Mouse (Mus musculus): ENCODE data around the gene Crybb3. TPM values are rescaled to one million over a fixed set of nuclear protein-coding genes. Genes with fewer than 3 reads are reported as not detected.

The Crybb3 gene
- total RNA-seq, 4 experiments from 2014 or later = 0.53 to 2.6 TPM; not detected in 2

- DNase-seq (ENCODE audit: low spot score in 2 of 2) = no peak
These were observed 23.7 kb upstream of the Crybb3 start for GRCm38 (mm10) chr5:113105035-113105434.

GRCm38 (mm10) chr5:113102455-113102854 lies 21.1 kb upstream of the Crybb3 start:
- no peak for DNase-seq (ENCODE audit: low spot score in 2 of 2)

GRCm38 (mm10) chr5:113101457-113101856 lies 20.1 kb upstream of the Crybb3 start:
- DNase-seq (ENCODE audit: low spot score in 2 of 2) = no peak

GRCm38 (mm10) chr5:113100422-113100821 lies 19.0 kb upstream of the Crybb3 start:
- no peak for DNase-seq (ENCODE audit: low spot score in 2 of 2)

GRCm38 (mm10) chr5:113099546-113099945 lies 18.2 kb upstream of the Crybb3 start:
- peak in 1 of 2 experiments; percentile 91 for DNase-seq (ENCODE audit: low spot score in 2 of 2)

GRCm38 (mm10) chr5:113097551-113097950 lies 16.2 kb upstream of the Crybb3 start:
- DNase-seq (ENCODE audit: low spot score in 2 of 2) = no peak

- DNase-seq (ENCODE audit: low spot score in 2 of 2) = no peak
These were observed 14.1 kb upstream of the Crybb3 start for GRCm38 (mm10) chr5:113095456-113095855.

- no peak for DNase-seq (ENCODE audit: low spot score in 2 of 2)
These were observed 11.0 kb upstream of the Crybb3 start for GRCm38 (mm10) chr5:113092406-113092805.

- no peak for DNase-seq (ENCODE audit: low spot score in 2 of 2)
These were observed 9.8 kb upstream of the Crybb3 start for GRCm38 (mm10) chr5:113091162-113091561.

GRCm38 (mm10) chr5:113090750-113091149 lies 9.4 kb upstream of the Crybb3 start:
- DNase-seq (ENCODE audit: low spot score in 2 of 2) = no peak

GRCm38 (mm10) chr5:113090077-113090690 lies 8.8 kb upstream of the Crybb3 start:
- DNase-seq (ENCODE audit: low spot score in 2 of 2) = no peak

- DNase-seq (ENCODE audit: low spot score in 2 of 2) = no peak
These were observed 6.1 kb upstream of the Crybb3 start for GRCm38 (mm10) chr5:113087465-113087864.

- DNase-seq (ENCODE audit: low spot score in 2 of 2) = no peak
These were observed 5.6 kb upstream of the Crybb3 start for GRCm38 (mm10) chr5:113086990-113087389.

- DNase-seq (ENCODE audit: low spot score in 2 of 2) = no peak
These were observed 5.1 kb upstream of the Crybb3 start for GRCm38 (mm10) chr5:113086439-113086838.

- DNase-seq (ENCODE audit: low spot score in 2 of 2) = no peak
These were observed 4.5 kb upstream of the Crybb3 start for GRCm38 (mm10) chr5:113085931-113086330.

GRCm38 (mm10) chr5:113084309-113084708 lies 2.9 kb upstream of the Crybb3 start:
- DNase-seq (ENCODE audit: low spot score in 2 of 2) = no peak

GRCm38 (mm10) chr5:113082356-113083168 lies 1.2 kb upstream of the Crybb3 start:
- no peak for DNase-seq (ENCODE audit: low spot score in 2 of 2)

GRCm38 (mm10) chr5:113081020-113081419 lies 364 bp downstream of the Crybb3 start:
- no peak for DNase-seq (ENCODE audit: low spot score in 2 of 2)

GRCm38 (mm10) chr5:113079783-113080182 lies 1.6 kb downstream of the Crybb3 start:
- DNase-seq (ENCODE audit: low spot score in 2 of 2) = no peak

GRCm38 (mm10) chr5:113078686-113079085 lies 2.7 kb downstream of the Crybb3 start:
- no peak for DNase-seq (ENCODE audit: low spot score in 2 of 2)

GRCm38 (mm10) chr5:113070017-113070416 lies 11.4 kb downstream of the Crybb3 start, which contains the start of gene Crybb2:
TSS of gene Crybb2 (minus strand) at chr5:113070117.
- DNase-seq (ENCODE audit: low spot score in 2 of 2) = no peak

- DNase-seq (ENCODE audit: low spot score in 2 of 2) = peak; percentile 33 to 70
These were observed 27.1 kb downstream of the Crybb3 start for GRCm38 (mm10) chr5:113054308-113054707.

Data from left cerebral cortex, adult 8-10 months (tissue).